Mouse (Mus musculus) liver, embryonic 16.5 days (tissue): ENCODE measurements around the gene Crb3. TPM values are rescaled to one million over a fixed set of nuclear protein-coding genes. Genes with fewer than 3 reads are reported as not detected.

ENCODE experiments used
- ATAC-seq: fragments of 200-750 bp; cut with Nextera tagmentation; 2 replicates; pipeline ENCODE4 v1.8.0; 2017; ENCODE audit warnings: low read depth, mild to moderate bottlenecking, moderate number of reproducible peaks, moderate library complexity
- H3K27ac ChIP-seq: fragments of 300-500 bp; sonication (generic); 2 replicates; pipeline ENCODE4 v1.5.1; 2014; ENCODE audit warnings: mild to moderate bottlenecking, low read length
- H3K27me3 ChIP-seq: fragments of 300-500 bp; sonication (generic); 2 replicates; pipeline ENCODE4 v1.6.1; 2014; ENCODE audit warnings: low read depth, low read length, mixed read lengths; ENCODE audit not compliant: control insufficient read depth, insufficient read depth
- H3K36me3 ChIP-seq: fragments of 300-500 bp; sonication (generic); 2 replicates; pipeline ENCODE4 v1.6.1; 2014; ENCODE audit warnings: mild to moderate bottlenecking; ENCODE audit not compliant: control insufficient read depth, insufficient read depth
- H3K4me1 ChIP-seq: fragments of 300-500 bp; sonication (generic); 2 replicates; pipeline ENCODE4 v1.6.1; 2014; ENCODE audit warnings: low read depth, low read length, mixed read lengths; ENCODE audit not compliant: control insufficient read depth
- H3K4me2 ChIP-seq: fragments of 300-500 bp; sonication (generic); 2 replicates; pipeline ENCODE4 v1.6.1; 2014; ENCODE audit warnings: low read depth, low read length, mixed read lengths
- H3K4me3 ChIP-seq: fragments of 300-500 bp; sonication (generic); 2 replicates; pipeline ENCODE4 v1.5.1; 2014; ENCODE audit warnings: low read depth, mild to moderate bottlenecking, low read length
- H3K9ac ChIP-seq: fragments of 300-500 bp; sonication (generic); 2 replicates; pipeline ENCODE4 v1.6.1; 2014; ENCODE audit warnings: low read depth, low read length
- H3K9me3 ChIP-seq: fragments of 300-500 bp; sonication (generic); replicated peaks from 2 replicates; pipeline ENCODE4 v1.6.1; 2016; ENCODE audit warnings: low read length; ENCODE audit not compliant: control insufficient read depth
- WGBS: fragments of 180-500 bp; shearing (Covaris S2); extraction: QIAGEN DNeasy Blood & Tissue Kit; methylation state at CpG from one replicate; pipeline ENCODE4 v1.1.7; 2014; ENCODE audit not compliant: insufficient replicate concordance; 5-methylcytosine and 5-hydroxymethylcytosine counted together
- polyA plus RNA-seq: library from polyadenylated mRNA; unstranded; fragments of >200 nt; fragmentation: Nextera tagmentation; extraction: Ambion mirVana; gene quantifications from 2 replicates; pipeline ENCODE4 v1.2.1, GENCODE M21; 2015

Gene Crb3
- polyA plus RNA-seq, 1 experiment from 2014 or later = 13.1 TPM

DNA sequence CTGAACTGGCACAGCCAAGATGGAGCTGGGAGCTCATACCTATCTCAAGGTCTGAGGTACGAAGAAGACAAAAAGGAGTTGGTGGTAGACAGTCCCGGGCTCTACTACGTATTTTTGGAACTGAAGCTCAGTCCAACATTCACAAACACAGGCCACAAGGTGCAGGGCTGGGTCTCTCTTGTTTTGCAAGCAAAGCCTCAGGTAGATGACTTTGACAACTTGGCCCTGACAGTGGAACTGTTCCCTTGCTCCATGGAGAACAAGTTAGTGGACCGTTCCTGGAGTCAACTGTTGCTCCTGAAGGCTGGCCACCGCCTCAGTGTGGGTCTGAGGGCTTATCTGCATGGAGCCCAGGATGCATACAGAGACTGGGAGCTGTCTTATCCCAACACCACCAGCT, 48.2 kb downstream of the Crb3 start:
- no peak overlapping the region for H3K4me3 ChIP-seq
- no peak overlapping the region for H3K9ac ChIP-seq
- H3K36me3 ChIP-seq = no peaks in the 10 kb centered on the region
- H3K9me3 ChIP-seq = no peaks in the 10 kb centered on the region
- 58% methylated on average over 5 of the region's 5 CpGs for WGBS
- H3K27ac ChIP-seq = no peak overlapping the region
- no peak for ATAC-seq
- H3K4me1 ChIP-seq = no peaks in the 10 kb centered on the region; the same call in none of the 2 replicates
- H3K4me2 ChIP-seq = no peak overlapping the region
- H3K27me3 ChIP-seq = peaks cover 20% of the 10 kb centered on the region

- Histone ChIP-seq H3K36me3 (no peaks in the 10 kb centered on the region), H3K27ac (no peak overlapping the region), H3K9me3 (no peaks in the 10 kb centered on the region), H3K27me3 (peaks cover 20% of the 10 kb centered on the region), H3K9ac (no peak overlapping the region), H3K4me1 (no peaks in the 10 kb centered on the region; the same call in none of the 2 replicates), H3K4me3 (no peak overlapping the region), H3K4me2 (no peak overlapping the region)
- 57% methylated on average over 7 of the region's 7 CpGs for WGBS
- ATAC-seq = no peak
Measured at GRCm38 (mm10) chr17:57108040-57108665, 49.2 kb downstream of the Crb3 start.

- Histone ChIP-seq H3K9ac (no peak overlapping the region), H3K4me1 (no peaks in the 10 kb centered on the region; the same call in none of the 2 replicates), H3K4me3 (no peak overlapping the region), H3K4me2 (no peak overlapping the region), H3K27me3 (peaks cover 20% of the 10 kb centered on the region), H3K36me3 (no peaks in the 10 kb centered on the region), H3K9me3 (no peaks in the 10 kb centered on the region), H3K27ac (no peak overlapping the region)
- WGBS = 37% methylated on average over 5 of the region's 5 CpGs
- no peak for ATAC-seq
Measured at GRCm38 (mm10) chr17:57108666-57109171, 49.8 kb downstream of the Crb3 start.

DNA sequence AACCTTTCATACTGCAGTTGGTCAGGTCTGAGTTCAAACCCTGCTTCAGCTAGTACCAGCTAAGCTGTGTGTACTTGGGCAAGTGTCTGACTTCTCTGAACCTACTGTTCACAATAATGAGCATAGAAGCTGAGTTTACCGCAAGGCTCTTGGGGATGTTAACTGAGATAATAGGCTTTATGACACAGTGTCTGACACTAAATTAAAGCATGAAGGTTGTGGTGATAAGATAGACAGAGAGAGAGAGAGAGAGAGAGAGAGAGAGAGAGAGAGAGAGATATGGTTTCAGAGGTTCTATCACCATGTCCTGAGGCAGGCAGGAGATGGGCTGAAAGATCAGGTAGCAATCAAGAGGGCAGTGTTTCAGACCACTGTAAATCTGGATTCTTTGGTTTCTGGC, 51.1 kb downstream of the Crb3 start:
- Histone ChIP-seq H3K9me3 (no peaks in the 10 kb centered on the region), H3K4me2 (no peak overlapping the region), H3K4me3 (no peak overlapping the region), H3K36me3 (no peaks in the 10 kb centered on the region), H3K9ac (no peak overlapping the region), H3K27me3 (peaks cover 14% of the 10 kb centered on the region), H3K4me1 (no peaks in the 10 kb centered on the region; the same call in none of the 2 replicates), H3K27ac (no peak overlapping the region)
- ATAC-seq = no peak
- WGBS = 20% methylated on average over 1 of the region's 1 CpGs

DNA sequence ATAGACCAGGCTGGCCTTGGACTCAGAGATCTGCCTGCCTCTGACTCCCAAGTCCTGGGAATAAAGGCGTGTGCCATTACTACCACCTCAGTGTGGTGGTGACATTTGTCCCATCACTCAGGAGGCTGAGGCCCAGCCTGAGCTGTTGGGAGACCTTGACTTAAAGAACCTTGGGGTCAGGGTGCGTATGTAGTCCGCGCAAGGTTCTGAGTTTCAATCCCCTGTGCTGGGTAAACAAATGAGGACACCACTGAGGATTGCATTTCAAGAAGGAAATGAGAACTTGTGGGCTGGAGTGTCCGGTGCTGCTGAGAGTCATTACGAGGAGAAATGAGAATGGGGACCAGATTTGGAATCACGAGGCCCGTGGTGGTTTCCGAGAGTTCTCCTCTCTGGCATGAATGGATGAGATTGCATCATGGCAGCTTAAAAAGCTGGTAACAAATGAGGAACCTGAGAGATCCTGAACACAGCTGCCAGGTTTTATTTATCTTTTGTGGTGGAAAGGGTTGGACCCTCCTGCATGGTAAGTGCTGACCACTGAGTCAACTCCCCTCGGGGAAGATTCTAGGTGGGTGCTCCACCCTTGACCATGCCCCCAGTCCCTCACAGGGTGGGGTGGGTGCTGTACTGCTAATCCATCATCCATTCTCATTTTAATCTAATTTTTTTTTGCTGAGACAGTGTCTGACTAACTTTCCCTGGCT, 54.0 kb downstream of the Crb3 start:
- H3K4me3 ChIP-seq = no peak overlapping the region
- no peak overlapping the region for H3K9ac ChIP-seq
- H3K27ac ChIP-seq = no peak overlapping the region
- 50% methylated on average over 10 of the region's 10 CpGs for WGBS
- H3K4me2 ChIP-seq = no peak overlapping the region
- H3K4me1 ChIP-seq = no peaks in the 10 kb centered on the region
- no peaks in the 10 kb centered on the region; the same call in 1 of the 2 replicates for H3K27me3 ChIP-seq
- no peaks in the 10 kb centered on the region for H3K36me3 ChIP-seq
- H3K9me3 ChIP-seq = no peaks in the 10 kb centered on the region
- no peak for ATAC-seq

Other genes starting within 250 kb of the Crb3 start
- gene Rfx2, start 228.1 kb upstream of the Crb3 start, polyA plus RNA-seq = 12.4 and 12.6 TPM in 2 replicates
- not detected in 2 replicates for gene Acsbg2, start 184.7 kb upstream of the Crb3 start, polyA plus RNA-seq
- 0.02 and 0.05 TPM in 2 replicates for gene 1700061G19Rik, start 183.6 kb upstream of the Crb3 start, polyA plus RNA-seq
- 6.2 and 7.6 TPM in 2 replicates for gene Mllt1, start 123.7 kb upstream of the Crb3 start, polyA plus RNA-seq
- gene Acer1, start 77.0 kb upstream of the Crb3 start, polyA plus RNA-seq = not detected in 2 replicates
- 62.4 and 62.7 TPM in 2 replicates for gene Clpp, start 68.8 kb upstream of the Crb3 start, polyA plus RNA-seq
- 15.9 and 19.6 TPM in 2 replicates for gene Alkbh7, start 61.8 kb upstream of the Crb3 start, polyA plus RNA-seq
- gene Pspn, start 59.1 kb upstream of the Crb3 start, polyA plus RNA-seq = not detected in 2 replicates
- gene Gtf2f1, start 47.8 kb upstream of the Crb3 start, polyA plus RNA-seq = 45.4 and 47.0 TPM in 2 replicates
- 0.13 and 0.21 TPM in 2 replicates for gene Gm17949, start 47.6 kb upstream of the Crb3 start, polyA plus RNA-seq
- 9.6 and 11.1 TPM in 2 replicates for gene Khsrp, start 27.6 kb upstream of the Crb3 start, polyA plus RNA-seq
- not detected in 2 replicates for gene Slc25a41, start 17.5 kb upstream of the Crb3 start, polyA plus RNA-seq
- 4.4 and 7.0 TPM in 2 replicates for gene Slc25a23, start 758 bp downstream of the Crb3 start, polyA plus RNA-seq
- gene Dennd1c, start 19.4 kb downstream of the Crb3 start, polyA plus RNA-seq = 4.0 and 4.3 TPM in 2 replicates
- gene Tubb4a, start 28.7 kb downstream of the Crb3 start, polyA plus RNA-seq = 0.36 and 0.60 TPM in 2 replicates
- gene Tnfsf9, start 46.2 kb downstream of the Crb3 start, polyA plus RNA-seq = 0.48 and 0.67 TPM in 2 replicates
- not detected in 2 replicates for gene Cd70, start 90.7 kb downstream of the Crb3 start, polyA plus RNA-seq
- 1.3 and 1.4 TPM in 2 replicates for gene Tnfsf14, start 135.1 kb downstream of the Crb3 start, polyA plus RNA-seq
- 494 and 609 TPM in 2 replicates for gene C3, start 169.0 kb downstream of the Crb3 start, polyA plus RNA-seq
- 11.4 and 12.6 TPM in 2 replicates for gene Gpr108, start 189.3 kb downstream of the Crb3 start, polyA plus RNA-seq
- gene Trip10, start 190.3 kb downstream of the Crb3 start, polyA plus RNA-seq = 10.4 TPM in 2 replicates
- 13.7 and 14.4 TPM in 2 replicates for gene Vav1, start 220.0 kb downstream of the Crb3 start, polyA plus RNA-seq